Mouse (Mus musculus) heart, embryonic 10.5 days (tissue): ENCODE measurements around the gene Arl8a. TPM values are rescaled to one million over a fixed set of nuclear protein-coding genes. Genes with fewer than 3 reads are reported as not detected.
"Not testable (repeated sequence)": the region's sequence is repeated elsewhere in the genome, so short reads cannot be mapped to it uniquely, and the experiment has no call there.

Experiments
- DNase-seq: peaks from one replicate; pipeline ENCODE4 v3.0.0-alpha.2; 2017; ENCODE audit warnings: low spot score
- H3K27ac ChIP-seq: fragments of 300-500 bp; sonication (generic); 2 replicates; pipeline ENCODE4 v1.5.1; 2016; ENCODE audit warnings: mild to moderate bottlenecking
- H3K27me3 ChIP-seq: fragments of 300-500 bp; sonication (generic); 2 replicates; pipeline ENCODE4 v1.6.1; 2016; ENCODE audit warnings: mild to moderate bottlenecking; ENCODE audit not compliant: poor library complexity, insufficient read depth, severe bottlenecking
- H3K36me3 ChIP-seq: fragments of 300-500 bp; sonication (generic); 2 replicates; pipeline ENCODE4 v1.6.1; 2016; ENCODE audit warnings: mild to moderate bottlenecking, moderate library complexity
- H3K4me1 ChIP-seq: fragments of 300-500 bp; sonication (generic); 2 replicates; pipeline ENCODE4 v1.6.1; 2016; ENCODE audit warnings: mild to moderate bottlenecking
- H3K4me3 ChIP-seq: fragments of 300-500 bp; sonication (generic); 2 replicates; pipeline ENCODE4 v1.5.1; 2016; ENCODE audit warnings: mild to moderate bottlenecking, moderate library complexity
- H3K9me3 ChIP-seq: fragments of 300-500 bp; sonication (generic); 2 replicates; pipeline ENCODE4 v1.6.1; 2016; ENCODE audit warnings: mild to moderate bottlenecking, moderate library complexity
- WGBS: fragments of 180-500 bp; shearing (Covaris S2); methylation state at CpG from one replicate; pipeline ENCODE4 v1.1.7; 2016; 5-methylcytosine and 5-hydroxymethylcytosine counted together
- polyA plus RNA-seq: library from polyadenylated mRNA; unstranded; fragments of >200 nt; fragmentation: Nextera tagmentation; extraction: Ambion mirVana; gene quantifications from 2 replicates; pipeline ENCODE4 v1.2.1, GENCODE M21; 2016

Gene Arl8a
- polyA plus RNA-seq = 28.0 and 36.5 TPM in 2 replicates

DNA sequence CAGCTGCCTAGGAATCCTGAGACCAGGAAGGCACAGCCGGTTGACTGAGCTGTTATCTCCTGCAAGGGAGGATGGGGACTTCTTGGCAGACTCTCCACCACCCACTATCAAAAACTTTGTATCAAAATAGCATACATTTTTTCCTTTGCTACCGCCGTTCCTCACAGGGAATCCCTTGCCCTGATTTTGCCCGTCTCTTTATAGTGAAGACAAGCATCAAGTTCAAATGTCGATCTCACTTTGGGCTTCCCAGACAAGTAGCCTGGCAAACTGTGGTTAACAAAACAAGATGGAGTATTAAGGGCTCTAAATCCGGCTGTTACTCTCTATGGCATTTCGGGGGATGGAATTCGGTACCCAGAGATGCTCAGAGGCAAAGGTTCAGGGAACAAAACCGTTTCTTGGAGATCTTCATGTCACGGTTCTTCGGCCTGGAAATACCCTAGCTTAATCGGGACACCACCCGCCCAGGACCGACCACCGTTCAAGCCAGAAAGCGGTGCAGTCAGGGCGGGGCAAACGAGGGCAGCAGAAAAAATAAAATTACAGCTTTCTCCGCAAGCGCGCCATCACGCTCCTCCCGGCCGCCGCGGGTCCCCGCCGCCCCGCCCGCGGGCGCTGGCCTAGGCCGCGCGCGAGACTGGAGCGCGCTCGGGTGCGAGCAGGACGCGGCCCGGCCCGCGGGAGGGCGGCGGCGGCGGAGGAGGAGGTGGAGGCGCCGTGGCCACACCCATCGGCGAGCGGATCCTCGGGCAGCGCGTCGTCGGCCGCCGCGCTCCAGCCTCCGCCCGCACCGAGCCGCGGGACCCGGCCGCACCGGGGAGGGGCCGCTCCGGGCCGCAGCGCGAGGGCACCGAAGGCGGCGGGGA lies at the start of gene Arl8a:
Arl8a (plus strand) TSS at position 748 of the 869 bp plus-strand sequence.
- Histone ChIP-seq H3K27me3 (peaks cover 50% of the 10 kb centered on the region), H3K4me3 (peak within 1 kb of the TSS; percentile 96), H3K9me3 (no peaks in the 10 kb centered on the region), H3K36me3 (peaks cover 1% of the 10 kb centered on the region; the same call in 1 of the 2 replicates), H3K27ac (peak within 1 kb of the TSS; percentile 93), H3K4me1 (peaks cover 23% of the 10 kb centered on the region)
- DNase-seq = no peak
- 4% methylated on average over 75 of the region's 78 CpGs for WGBS

GRCm38 (mm10) chr1:135097441-135097840 lies 49.2 kb upstream of the Arl8a start:
- Histone ChIP-seq H3K27me3 (peaks cover 81% of the 10 kb centered on the region), H3K9me3 (no peaks in the 10 kb centered on the region), H3K36me3 (no peaks in the 10 kb centered on the region), H3K27ac (no peak overlapping the region), H3K4me3 (no peak overlapping the region), H3K4me1 (peaks cover 36% of the 10 kb centered on the region)
- DNase-seq = no peak
- 90% methylated on average over 6 of the region's 6 CpGs for WGBS

DNA sequence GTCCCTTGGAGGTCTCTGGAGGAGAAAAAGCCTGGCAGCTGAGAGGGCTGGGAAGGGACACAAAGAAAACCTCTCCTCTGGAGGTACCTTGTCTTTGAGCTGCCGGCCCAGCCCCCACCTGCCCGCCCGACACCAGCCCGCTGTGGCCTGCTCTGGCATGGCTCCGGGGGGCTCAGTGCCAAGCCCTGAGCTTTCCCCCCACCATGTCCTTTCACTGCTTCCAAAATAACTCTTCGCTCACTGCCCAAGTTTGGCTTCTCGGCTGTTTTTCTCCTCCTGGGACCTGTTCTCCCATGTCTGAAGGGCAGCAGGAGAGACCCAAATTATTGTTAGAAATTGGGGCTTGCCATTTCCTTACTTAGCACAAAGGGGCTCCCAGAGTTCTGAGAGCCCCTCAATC lies 48.2 kb upstream of the Arl8a start:
- Histone ChIP-seq H3K36me3 (no peaks in the 10 kb centered on the region), H3K9me3 (no peaks in the 10 kb centered on the region), H3K27me3 (peaks cover 91% of the 10 kb centered on the region), H3K4me3 (no peak overlapping the region), H3K4me1 (peaks cover 40% of the 10 kb centered on the region), H3K27ac (no peak overlapping the region)
- 85% methylated on average over 7 of the region's 7 CpGs for WGBS
- no peak for DNase-seq

DNA sequence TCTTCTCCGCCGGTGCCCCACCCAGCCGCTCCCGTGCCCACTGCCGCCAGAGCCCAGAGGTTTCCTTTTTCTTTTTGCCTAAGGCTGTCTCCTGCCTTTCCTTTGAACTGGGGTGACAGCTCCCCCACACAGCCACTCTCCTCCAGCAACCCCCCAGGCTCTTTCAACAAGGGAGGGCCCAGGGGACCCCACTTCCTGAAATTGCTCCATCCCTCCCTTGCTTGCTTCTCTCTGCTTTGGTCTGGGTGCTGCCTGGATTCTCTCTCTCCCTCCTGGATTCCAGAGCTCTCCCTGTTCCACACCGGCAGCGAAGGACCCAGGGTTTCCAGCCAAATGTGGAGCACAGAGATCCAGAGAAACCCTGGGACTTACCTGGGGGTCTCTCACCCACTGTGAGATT lies 46.2 kb upstream of the Arl8a start:
- H3K9me3 ChIP-seq = no peaks in the 10 kb centered on the region
- 59% methylated on average over 7 of the region's 7 CpGs for WGBS
- H3K27me3 ChIP-seq = peaks cover 97% of the 10 kb centered on the region
- peaks cover 41% of the 10 kb centered on the region for H3K4me1 ChIP-seq
- H3K27ac ChIP-seq = no peak overlapping the region
- DNase-seq = no peak
- no peak overlapping the region for H3K4me3 ChIP-seq
- H3K36me3 ChIP-seq = no peaks in the 10 kb centered on the region

DNA sequence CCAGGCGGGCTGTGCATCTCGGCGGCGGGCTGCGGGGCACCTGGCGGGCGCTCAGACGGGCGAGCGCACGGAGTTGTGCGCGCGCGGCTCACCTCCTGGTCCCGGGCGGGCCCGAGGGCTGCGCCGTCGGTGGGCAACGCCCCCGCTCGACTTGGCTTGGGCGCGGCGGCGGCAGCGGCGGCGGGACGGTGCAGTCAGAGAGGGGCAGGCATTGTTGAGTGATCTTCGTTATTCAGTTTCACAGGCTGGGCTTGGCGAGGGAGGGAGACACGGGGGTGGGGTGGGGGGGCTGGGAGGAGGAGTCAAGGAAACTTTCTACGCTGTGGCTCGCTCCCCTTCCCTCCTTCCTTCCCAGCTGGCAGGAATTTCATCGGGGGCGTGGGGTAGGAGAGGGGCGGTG lies 41.5 kb upstream of the Arl8a start, which contains the start of gene Lgr6:
Lgr6 (minus strand) TSS at position 153 of the 400 bp plus-strand sequence.
- H3K36me3 ChIP-seq = no peaks in the 10 kb centered on the region
- no peak for DNase-seq
- peaks cover 17% of the 10 kb centered on the region for H3K4me1 ChIP-seq
- peaks cover 96% of the 10 kb centered on the region for H3K27me3 ChIP-seq
- H3K27ac ChIP-seq = peak within 1 kb of the TSS; percentile 47; the same call in 1 of the 2 replicates
- peak within 1 kb of the TSS; percentile 59 for H3K4me3 ChIP-seq
- H3K9me3 ChIP-seq = no peaks in the 10 kb centered on the region
- WGBS = 1% methylated on average over 38 of the region's 40 CpGs

GRCm38 (mm10) chr1:135105951-135106350 lies 40.7 kb upstream of the Arl8a start:
- Histone ChIP-seq H3K4me3 (peak overlapping the region; percentile 59), H3K4me1 (peaks cover 17% of the 10 kb centered on the region), H3K9me3 (no peaks in the 10 kb centered on the region), H3K27me3 (peaks cover 95% of the 10 kb centered on the region), H3K36me3 (no peaks in the 10 kb centered on the region), H3K27ac (no peak overlapping the region)
- no peak for DNase-seq
- WGBS = 2% methylated on average over 8 of the region's 8 CpGs

DNA sequence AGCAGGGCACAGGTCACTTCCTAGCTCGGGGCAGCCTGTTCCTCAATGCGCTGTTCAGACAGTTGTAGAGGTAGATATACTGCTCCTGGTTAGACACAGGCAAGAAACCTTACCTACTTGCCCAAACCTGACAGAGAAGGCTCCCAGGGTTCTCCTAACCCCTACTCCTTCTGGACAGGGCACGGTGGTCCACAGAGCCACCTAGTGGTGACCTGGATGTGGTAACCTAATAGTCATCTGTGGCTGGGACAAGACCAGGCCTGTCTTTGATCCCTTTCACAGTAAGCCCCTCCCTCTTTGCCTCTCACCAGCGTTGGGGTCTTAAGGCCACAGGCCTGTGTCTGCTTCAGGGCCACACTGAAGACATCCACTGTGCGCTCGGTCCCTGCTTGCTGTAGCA lies 38.0 kb upstream of the Arl8a start:
- Histone ChIP-seq H3K27ac (no peak overlapping the region), H3K9me3 (no peaks in the 10 kb centered on the region), H3K36me3 (no peaks in the 10 kb centered on the region), H3K27me3 (peaks cover 80% of the 10 kb centered on the region), H3K4me1 (peaks cover 17% of the 10 kb centered on the region), H3K4me3 (no peak overlapping the region)
- WGBS = 35% methylated on average over 6 of the region's 6 CpGs
- no peak for DNase-seq

DNA sequence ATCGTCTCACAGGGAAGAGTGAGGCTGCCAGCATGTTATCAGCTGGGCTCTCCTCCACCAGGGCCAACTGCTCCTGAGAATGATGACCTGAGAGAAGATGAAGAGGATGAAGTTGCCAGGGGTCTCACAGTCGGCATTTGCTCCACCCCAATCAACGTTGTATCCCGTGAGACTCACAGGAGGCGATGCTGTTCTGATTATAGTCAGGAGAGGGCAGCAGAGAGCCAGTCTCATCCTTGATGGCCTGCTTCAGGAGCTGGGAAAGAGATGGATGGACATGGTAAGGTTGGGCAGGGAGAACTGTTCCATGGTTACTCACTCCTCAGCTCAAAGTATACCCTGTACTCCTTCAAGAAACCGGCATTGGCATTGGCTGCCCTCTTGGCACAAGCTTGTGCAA lies 36.5 kb upstream of the Arl8a start:
- Histone ChIP-seq H3K4me3 (no peak overlapping the region), H3K9me3 (no peaks in the 10 kb centered on the region), H3K4me1 (peaks cover 8% of the 10 kb centered on the region), H3K36me3 (no peaks in the 10 kb centered on the region), H3K27ac (no peak overlapping the region), H3K27me3 (peaks cover 75% of the 10 kb centered on the region)
- no peak for DNase-seq
- WGBS = 20% methylated on average over 6 of the region's 6 CpGs

- DNase-seq, H3K36me3 ChIP-seq, H3K9me3 ChIP-seq, H3K4me3 ChIP-seq, H3K4me1 ChIP-seq, H3K27ac ChIP-seq: not testable (repeated sequence)
- WGBS = 58% methylated on average over 5 of the region's 5 CpGs
- H3K27me3 ChIP-seq = peaks cover 66% of the 10 kb centered on the region
Measured at GRCm38 (mm10) chr1:135111271-135111670, 35.4 kb upstream of the Arl8a start.

DNA sequence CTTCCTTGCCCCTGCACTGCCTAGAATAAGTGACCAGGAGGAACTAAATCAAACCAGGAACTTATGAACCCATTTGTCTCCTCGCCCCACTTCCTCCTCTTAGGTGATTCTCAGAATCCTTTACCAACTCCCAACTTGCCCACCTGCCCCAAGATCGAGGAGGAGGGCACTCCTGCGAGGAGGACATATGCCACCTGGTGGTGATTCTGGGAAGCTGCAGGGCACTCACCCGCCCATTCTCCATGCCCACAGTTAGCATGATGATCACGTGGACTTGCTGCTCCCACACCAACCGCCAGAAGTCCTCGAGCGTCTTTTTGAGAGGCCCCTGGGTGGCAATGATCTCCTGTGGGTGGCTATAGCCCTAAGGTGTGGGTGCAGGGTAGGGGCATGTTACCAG lies 34.0 kb upstream of the Arl8a start:
- H3K27ac ChIP-seq = no peak overlapping the region
- H3K27me3 ChIP-seq = peaks cover 57% of the 10 kb centered on the region
- DNase-seq = no peak
- H3K4me3 ChIP-seq = no peak overlapping the region
- WGBS = 9% methylated on average over 8 of the region's 8 CpGs
- H3K4me1 ChIP-seq = peaks cover 4% of the 10 kb centered on the region; the same call in 1 of the 2 replicates
- no peaks in the 10 kb centered on the region for H3K9me3 ChIP-seq
- no peaks in the 10 kb centered on the region for H3K36me3 ChIP-seq

DNA sequence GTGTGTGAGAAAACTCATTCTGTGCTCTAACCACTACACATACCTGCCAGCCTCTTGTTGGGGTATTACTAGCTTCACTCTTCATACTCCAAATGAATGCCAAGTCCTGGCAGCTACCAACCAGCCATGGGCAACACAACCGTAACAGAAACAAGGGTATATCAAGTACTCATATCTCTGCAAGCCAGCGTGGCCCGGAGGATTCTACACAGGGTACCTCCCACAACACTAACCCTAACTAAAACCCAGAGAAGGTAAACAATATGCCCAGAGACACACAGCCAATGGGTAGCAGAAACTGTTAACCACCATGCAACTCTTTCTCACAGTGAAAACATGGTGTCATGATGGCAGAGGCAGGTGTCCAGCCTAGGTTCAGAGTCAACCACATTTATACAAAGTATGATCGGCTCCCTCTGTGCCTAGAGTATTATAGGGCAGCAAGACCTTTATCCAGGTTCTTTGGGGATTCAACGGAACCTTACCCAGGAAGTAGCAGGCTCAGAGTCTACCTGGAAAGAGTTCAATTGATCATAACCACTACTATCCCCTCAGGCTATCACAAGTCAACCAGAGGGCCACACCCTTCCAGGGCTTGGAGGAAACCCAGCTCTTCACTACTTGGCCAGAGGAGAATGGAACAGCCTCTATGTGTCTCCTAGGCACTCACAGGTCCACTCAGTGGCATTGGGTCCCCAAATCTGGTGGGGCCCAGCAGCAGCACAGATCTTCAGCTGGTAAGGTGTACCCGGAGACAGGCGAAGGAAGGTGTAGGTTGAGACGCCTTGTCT lies 21.9 kb upstream of the Arl8a start:
- Histone ChIP-seq H3K4me1 (peaks cover 20% of the 10 kb centered on the region), H3K27ac (no peak overlapping the region), H3K4me3 (no peak overlapping the region), H3K27me3 (peaks cover 89% of the 10 kb centered on the region), H3K9me3 (no peaks in the 10 kb centered on the region), H3K36me3 (no peaks in the 10 kb centered on the region)
- 85% methylated on average over 8 of the region's 8 CpGs for WGBS
- no peak for DNase-seq

DNA sequence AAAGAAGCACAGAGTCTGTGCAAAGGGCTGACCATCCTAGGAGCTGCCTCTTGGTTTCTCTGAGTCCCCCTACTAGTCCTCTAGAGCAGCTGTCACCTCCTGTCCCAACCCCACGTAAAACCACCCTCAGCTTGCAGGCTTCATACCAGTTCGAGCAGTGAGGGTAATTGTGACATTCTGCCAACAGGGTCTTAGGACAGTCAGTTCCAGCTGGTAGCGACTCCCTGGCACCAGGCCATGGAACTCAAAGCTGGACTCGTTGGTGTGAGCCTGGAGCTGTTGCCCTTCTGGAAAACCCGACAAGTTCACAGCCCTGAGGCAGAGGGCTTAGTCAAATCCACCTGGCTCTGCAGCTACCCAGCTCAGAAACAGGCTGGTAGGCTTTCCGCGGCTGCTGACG lies 20.6 kb upstream of the Arl8a start:
- WGBS = 69% methylated on average over 8 of the region's 8 CpGs
- DNase-seq = no peak

DNA sequence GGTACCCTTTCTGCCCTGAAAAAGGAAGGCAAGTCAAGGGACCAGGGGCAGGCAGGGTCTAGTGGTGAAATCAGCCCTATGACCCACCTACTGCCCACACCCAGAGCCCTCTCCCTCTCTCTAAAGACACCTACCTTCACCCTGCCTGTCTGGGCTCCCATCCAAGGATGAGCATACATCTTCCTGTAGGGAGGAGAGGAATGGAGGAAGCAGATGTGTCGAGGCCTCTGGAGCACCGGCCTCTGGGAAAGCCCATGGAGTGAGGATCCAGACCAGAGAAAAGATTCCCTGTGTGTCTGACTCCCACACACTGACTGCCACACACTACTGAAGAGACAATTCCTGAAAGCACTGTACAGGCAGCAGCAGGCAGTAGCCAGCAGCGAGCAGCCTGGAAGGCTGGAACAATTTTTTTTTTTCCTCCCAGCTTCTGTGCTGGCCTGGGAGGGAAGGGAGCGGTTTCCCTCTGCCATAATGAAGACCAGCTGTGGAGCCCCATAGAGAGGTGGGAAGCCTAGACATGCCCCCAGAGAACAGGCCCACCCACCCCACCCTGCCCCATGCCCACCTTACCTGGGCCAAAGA lies 20.1 kb upstream of the Arl8a start:
- H3K27me3 ChIP-seq = peaks cover 84% of the 10 kb centered on the region

More for the DNA sequence above, 20.6 kb upstream of the Arl8a start:
- H3K9me3 ChIP-seq = no peaks in the 10 kb centered on the region
- H3K36me3 ChIP-seq = no peaks in the 10 kb centered on the region
- H3K4me1 ChIP-seq = peaks cover 24% of the 10 kb centered on the region
- peaks cover 84% of the 10 kb centered on the region for H3K27me3 ChIP-seq
- H3K4me3 ChIP-seq = no peak overlapping the region
- no peak overlapping the region for H3K27ac ChIP-seq

More for the DNA sequence above, 20.1 kb upstream of the Arl8a start:
- H3K4me3 ChIP-seq = no peak overlapping the region
- H3K36me3 ChIP-seq = no peaks in the 10 kb centered on the region
- no peak for DNase-seq
- no peaks in the 10 kb centered on the region for H3K9me3 ChIP-seq
- WGBS = 52% methylated on average over 4 of the region's 4 CpGs
- H3K27ac ChIP-seq = no peak overlapping the region
- peaks cover 29% of the 10 kb centered on the region for H3K4me1 ChIP-seq
